Mouse (Mus musculus) left cerebral cortex, adult 8-10 months (tissue): Measurements from ENCODE around the gene Rundc1. TPM values are rescaled to one million over a fixed set of nuclear protein-coding genes. Genes with fewer than 3 reads are reported as not detected.

Experiments
- microRNA-seq, 2 experiments: library from miRNA; unstranded; fragments of <30 nt; microRNA quantifications; one replicate each; pipeline ENCODE4 v1.2.0; 2022
- total RNA-seq, 4 experiments: library from RNA; stranded (reverse); gene quantifications; 2 replicates each; pipeline ENCODE4 v1.2.4; 2022

Rundc1 gene
- total RNA-seq, 4 experiments from 2014 or later: 31.1 to 37.3 (median 34.4) TPM

Small RNA genes within 50 kb of the gene (microRNA-seq; reads per million reads assigned to microRNA genes)
- 0.88 to 1.3 reads per million in 2 experiments for gene Mir6929

Other genes with a start within 250 kb of the Rundc1 start
- gene Ccr10, start 249.6 kb upstream of the Rundc1 start, total RNA-seq: under 1 TPM in 2 of 4 experiments, not detected in 2; 0.18 to 0.34 TPM
- gene Ezh1, start 198.6 kb upstream of the Rundc1 start, total RNA-seq: 10 to 100 TPM; 62.4 to 63.9 (median 63.7) TPM
- 10 to 100 TPM; 32.9 to 51.1 (median 37.6) TPM for gene Ramp2, start 179.1 kb upstream of the Rundc1 start, total RNA-seq
- gene Vps25, start 171.4 kb upstream of the Rundc1 start, total RNA-seq: 10 to 100 TPM; 56.7 to 70.0 (median 65.8) TPM
- 10 to 100 TPM; 11.1 to 12.2 (median 11.6) TPM for gene Wnk4, start 164.5 kb upstream of the Rundc1 start, total RNA-seq
- under 1 TPM; 0.25 to 0.55 (median 0.35) TPM for gene Cntd1, start 146.1 kb upstream of the Rundc1 start, total RNA-seq
- 100 to 1,000 TPM in 2 of 4 experiments, 10 to 100 TPM in 2; 95.8 to 105 (median 101) TPM for gene Coa3, start 146.0 kb upstream of the Rundc1 start, total RNA-seq
- 100 to 1,000 TPM; 178 to 237 (median 199) TPM for gene Becn1, start 122.8 kb upstream of the Rundc1 start, total RNA-seq
- gene Psme3, start 108.9 kb upstream of the Rundc1 start, total RNA-seq: 100 to 1,000 TPM; 108 to 132 (median 125) TPM
- 1 to 10 TPM; 3.8 to 5.3 (median 4.7) TPM for gene Aoc2, start 100.0 kb upstream of the Rundc1 start, total RNA-seq
- gene Aoc3, start 94.5 kb upstream of the Rundc1 start, total RNA-seq: under 1 TPM; 0.39 to 0.75 (median 0.59) TPM
- not detected for gene G6pc, start 57.5 kb upstream of the Rundc1 start, total RNA-seq
- 10 to 100 TPM; 47.2 to 57.2 (median 47.5) TPM for gene Aarsd1, start 7.5 kb upstream of the Rundc1 start, total RNA-seq
- gene Gm27029, start 289 bp upstream of the Rundc1 start, total RNA-seq: 1 to 10 TPM; 4.4 to 6.6 (median 5.2) TPM
- gene Ptges3l, start 248 bp downstream of the Rundc1 start, total RNA-seq: 1 to 10 TPM; 2.1 to 3.5 (median 3.1) TPM
- 10 to 100 TPM; 20.6 to 44.6 (median 32.7) TPM for gene Rpl27, start 17.2 kb downstream of the Rundc1 start, total RNA-seq
- gene Ifi35, start 23.3 kb downstream of the Rundc1 start, total RNA-seq: 1 to 10 TPM; 2.8 to 4.8 (median 3.3) TPM
- 100 to 1,000 TPM; 156 to 190 (median 176) TPM for gene Rnd2, start 39.9 kb downstream of the Rundc1 start, total RNA-seq
- 10 to 100 TPM; 40.7 to 54.4 (median 45.8) TPM for gene Vat1, start 41.1 kb downstream of the Rundc1 start, total RNA-seq
- 1 to 10 TPM in 3 of 4 experiments, under 1 TPM in 1; 0.78 to 1.4 (median 1.3) TPM for gene Brca1, start 126.9 kb downstream of the Rundc1 start, total RNA-seq
- gene Nbr1, start 127.1 kb downstream of the Rundc1 start, total RNA-seq: 100 to 1,000 TPM; 131 to 144 (median 133) TPM
- gene Tmem106a, start 157.2 kb downstream of the Rundc1 start, total RNA-seq: 1 to 10 TPM in 3 of 4 experiments, under 1 TPM in 1; 0.97 to 3.1 (median 2.2) TPM
- not detected for gene Gm11634, start 174.2 kb downstream of the Rundc1 start, total RNA-seq
- gene Rdm1, start 202.1 kb downstream of the Rundc1 start, total RNA-seq: 10 to 100 TPM in 2 of 4 experiments, 1 to 10 TPM in 2; 7.8 to 11.5 (median 9.5) TPM
- gene Arl4d, start 240.5 kb downstream of the Rundc1 start, total RNA-seq: 10 to 100 TPM; 25.0 to 36.9 (median 30.7) TPM